Mouse (Mus musculus) CH12.LX (cell line): ENCODE measurements around the gene Hk2. TPM values are rescaled to one million over a fixed set of nuclear protein-coding genes. Genes with fewer than 3 reads are reported as not detected.
A peak's percentile ranks its signal among the peaks of the same experiment; 100 is the strongest.

Experiments
- DNase-seq: peaks from one replicate; pipeline ENCODE4 v3.0.0-alpha.2; 2013; ENCODE audit errors: extremely low read depth
- H3K27ac ChIP-seq: 2 replicates; pipeline ENCODE4 v1.5.1; 2012; ENCODE audit warnings: low read depth, mild to moderate bottlenecking, control low read depth, moderate library complexity; ENCODE audit not compliant: insufficient read depth
- H3K27me3 ChIP-seq: replicated peaks from 2 replicates; pipeline ENCODE3; 2012; ENCODE audit warnings: inconsistent platforms
- H3K36me3 ChIP-seq, 2 experiments: replicated peaks in 1 of 2; 2 replicates each; pipeline versions ENCODE3 to v1.6.1; 2012; ENCODE audit warnings: inconsistent platforms in 1 of 2, low read length in 1 of 2, mild to moderate bottlenecking in 1 of 2, mixed read lengths in 1 of 2, moderate library complexity in 1 of 2; ENCODE audit not compliant: control insufficient read depth in 1 of 2, insufficient read depth in 1 of 2
- H3K4me1 ChIP-seq, 2 experiments: 2 replicates each; pipeline ENCODE4 v1.6.1; 2012; ENCODE audit warnings: inconsistent platforms in 1 of 2, moderate library complexity in 1 of 2; ENCODE audit not compliant: insufficient read depth in 2 of 2, control insufficient read depth in 1 of 2
- H3K4me2 ChIP-seq: 2 replicates; pipeline ENCODE4 v1.6.1; 2012; ENCODE audit warnings: low read depth, mild to moderate bottlenecking, control low read depth; ENCODE audit not compliant: poor library complexity, insufficient read depth, severe bottlenecking
- H3K4me3 ChIP-seq, 3 experiments: fragments of 150-350 bp in 1 of 3; sonication (generic) in 1 of 3; replicated peaks in 1 of 3; 2 replicates each; pipeline versions ENCODE3 to v1.5.1; 2011 to 2012; ENCODE audit warnings: low read depth in 2 of 3, low read length in 2 of 3, mild to moderate bottlenecking in 2 of 3, moderate library complexity in 2 of 3, control low read depth in 1 of 3, improper control_type of control experiment in 1 of 3, inconsistent platforms in 1 of 3, mixed read lengths in 1 of 3; ENCODE audit not compliant: poor library complexity in 1 of 3
- H3K79me2 ChIP-seq: replicated peaks from 2 replicates; pipeline ENCODE4 v1.6.1; 2012; ENCODE audit warnings: mild to moderate bottlenecking, moderate library complexity; ENCODE audit not compliant: control insufficient read depth, poor library complexity, insufficient read depth, severe bottlenecking; ENCODE audit errors: extremely low read depth
- H3K9ac ChIP-seq: 2 replicates; pipeline ENCODE4 v1.6.1; 2012; ENCODE audit warnings: low read depth, mild to moderate bottlenecking, control low read depth, moderate library complexity; ENCODE audit not compliant: insufficient read depth
- H3K9me3 ChIP-seq: replicated peaks from 2 replicates; pipeline ENCODE3; 2012; ENCODE audit warnings: low read length, inconsistent platforms, mixed read lengths
- BHLHE40 ChIP-seq: IDR thresholded peaks from 2 replicates; pipeline ENCODE4 v1.6.1; 2011; ENCODE audit warnings: mild to moderate bottlenecking, low read depth, low read length, improper control_type of control experiment
- CHD1 ChIP-seq: IDR thresholded peaks from 2 replicates; pipeline ENCODE4 v1.6.1; 2012; ENCODE audit warnings: low read depth, low read length, improper control_type of control experiment, inconsistent platforms
- CHD2 ChIP-seq: IDR thresholded peaks from 2 replicates; pipeline ENCODE4 v1.6.1; 2011; ENCODE audit warnings: low read length, improper control_type of control experiment
- CTCF ChIP-seq, 2 experiments: IDR thresholded peaks in 1 of 2; conservative IDR thresholded peaks in 1 of 2; 2 replicates each; pipeline ENCODE4 v1.5.1; 2011 to 2012; ENCODE audit warnings: low read depth in 2 of 2, low read length in 2 of 2, improper control_type of control experiment in 1 of 2, inconsistent platforms in 1 of 2, mild to moderate bottlenecking in 1 of 2, moderate library complexity in 1 of 2
- E2F4 ChIP-seq: IDR thresholded peaks from 2 replicates; pipeline ENCODE4 v1.6.1; 2011; ENCODE audit warnings: low read depth, low read length, improper control_type of control experiment; ENCODE audit not compliant: insufficient replicate concordance
- ELF1 ChIP-seq: IDR thresholded peaks from 2 replicates; pipeline ENCODE4 v1.6.1; 2014; ENCODE audit warnings: low read depth, mild to moderate bottlenecking, inconsistent platforms, low read length, improper control_type of control experiment
- EP300 ChIP-seq: IDR thresholded peaks from 2 replicates; pipeline ENCODE4 v1.6.1; 2011; ENCODE audit warnings: low read length, improper control_type of control experiment
- ETS1 ChIP-seq: conservative IDR thresholded peaks from 2 replicates; pipeline ENCODE4 v1.6.1; 2012; ENCODE audit warnings: low read depth, mild to moderate bottlenecking, inconsistent platforms, low read length, improper control_type of control experiment, moderate library complexity
- GABPA ChIP-seq: IDR thresholded peaks from 2 replicates; pipeline ENCODE4 v1.6.1; 2012; ENCODE audit warnings: low read depth, low read length, improper control_type of control experiment, inconsistent platforms; ENCODE audit not compliant: insufficient replicate concordance
- HCFC1 ChIP-seq: IDR thresholded peaks from 2 replicates; pipeline ENCODE4 v1.6.1; 2012; ENCODE audit warnings: low read depth, mild to moderate bottlenecking, inconsistent platforms, low read length, improper control_type of control experiment
- IRF4 ChIP-seq: IDR thresholded peaks from 2 replicates; pipeline ENCODE4 v1.6.1; 2014; ENCODE audit warnings: low read depth, mild to moderate bottlenecking, inconsistent platforms, low read length, improper control_type of control experiment
- JUN ChIP-seq: IDR thresholded peaks from 2 replicates; pipeline ENCODE4 v1.6.1; 2011; ENCODE audit warnings: low read depth, mild to moderate bottlenecking, low read length, improper control_type of control experiment, moderate library complexity; ENCODE audit not compliant: insufficient read depth
- JUND ChIP-seq: conservative IDR thresholded peaks from 2 replicates; pipeline ENCODE4 v1.6.1; 2011; ENCODE audit warnings: low read depth, low read length, improper control_type of control experiment
- KAT2A ChIP-seq: IDR thresholded peaks from 2 replicates; pipeline ENCODE4 v1.6.1; 2012; ENCODE audit warnings: low read length, improper control_type of control experiment, inconsistent platforms; ENCODE audit not compliant: insufficient replicate concordance
- MAFK ChIP-seq: IDR thresholded peaks from 2 replicates; pipeline ENCODE4 v1.6.1; 2011; ENCODE audit warnings: low read length, improper control_type of control experiment; ENCODE audit not compliant: insufficient replicate concordance
- MAX ChIP-seq: IDR thresholded peaks from 2 replicates; pipeline ENCODE4 v1.6.1; 2011; ENCODE audit warnings: low read length, improper control_type of control experiment
- MAZ ChIP-seq: IDR thresholded peaks from 2 replicates; pipeline ENCODE4 v1.6.1; 2012; ENCODE audit warnings: low read depth, mild to moderate bottlenecking, inconsistent platforms, low read length, improper control_type of control experiment, moderate library complexity
- MEF2A ChIP-seq: IDR thresholded peaks from 2 replicates; pipeline ENCODE4 v1.6.1; 2014; ENCODE audit warnings: low read depth, mild to moderate bottlenecking, inconsistent platforms, low read length, improper control_type of control experiment, borderline replicate concordance
- MXI1 ChIP-seq: IDR thresholded peaks from 2 replicates; pipeline ENCODE4 v1.6.1; 2011; ENCODE audit warnings: mild to moderate bottlenecking, low read depth, low read length, improper control_type of control experiment
- MYC ChIP-seq: IDR thresholded peaks from 2 replicates; pipeline ENCODE4 v1.6.1; 2011; ENCODE audit warnings: low read depth, mild to moderate bottlenecking, improper control_type of control experiment, low read length
- NELFE ChIP-seq: IDR thresholded peaks from 2 replicates; pipeline ENCODE4 v1.6.1; 2011; ENCODE audit warnings: low read depth, low read length, improper control_type of control experiment
- NRF1 ChIP-seq: IDR thresholded peaks from 2 replicates; pipeline ENCODE4 v1.6.1; 2014; ENCODE audit warnings: low read depth, mild to moderate bottlenecking, inconsistent platforms, low read length, improper control_type of control experiment, moderate library complexity
- PAX5 ChIP-seq: IDR thresholded peaks from 2 replicates; pipeline ENCODE4 v1.6.1; 2012; ENCODE audit warnings: low read length, inconsistent platforms, mixed read lengths
- POLR2A ChIP-seq: IDR thresholded peaks from 2 replicates; pipeline ENCODE4 v1.6.1; 2011; ENCODE audit warnings: low read depth, mild to moderate bottlenecking, improper control_type of control experiment, low read length
- POLR2AphosphoS2 ChIP-seq: IDR thresholded peaks from 2 replicates; pipeline ENCODE4 v1.6.1; 2011; ENCODE audit warnings: low read depth, low read length, improper control_type of control experiment
- RAD21 ChIP-seq: IDR thresholded peaks from 2 replicates; pipeline ENCODE4 v1.6.1; 2011; ENCODE audit warnings: low read depth, mild to moderate bottlenecking, low read length, improper control_type of control experiment, moderate library complexity
- RCOR1 ChIP-seq: conservative IDR thresholded peaks from 2 replicates; pipeline ENCODE4 v1.6.1; 2012; ENCODE audit warnings: low read depth, mild to moderate bottlenecking, inconsistent platforms, low read length, improper control_type of control experiment
- SIN3A ChIP-seq: IDR thresholded peaks from 2 replicates; pipeline ENCODE4 v1.6.1; 2012; ENCODE audit warnings: low read length, improper control_type of control experiment, inconsistent platforms
- SMC3 ChIP-seq: IDR thresholded peaks from 2 replicates; pipeline ENCODE4 v1.6.1; 2011; ENCODE audit warnings: low read depth, low read length, improper control_type of control experiment
- TBP ChIP-seq: conservative IDR thresholded peaks from 2 replicates; pipeline ENCODE4 v1.6.1; 2011; ENCODE audit warnings: low read depth, low read length, improper control_type of control experiment
- TCF12 ChIP-seq: IDR thresholded peaks from 2 replicates; pipeline ENCODE4 v1.6.1; 2014; ENCODE audit warnings: low read depth, mild to moderate bottlenecking, inconsistent platforms, low read length, improper control_type of control experiment
- UBTF ChIP-seq: IDR thresholded peaks from 2 replicates; pipeline ENCODE4 v1.6.1; 2012; ENCODE audit warnings: low read depth, mild to moderate bottlenecking, inconsistent platforms, low read length, improper control_type of control experiment, moderate library complexity
- USF1 ChIP-seq: IDR thresholded peaks from 2 replicates; pipeline ENCODE4 v1.6.1; 2014; ENCODE audit warnings: low read depth, mild to moderate bottlenecking, inconsistent platforms, low read length, improper control_type of control experiment
- USF2 ChIP-seq: conservative IDR thresholded peaks from 2 replicates; pipeline ENCODE4 v1.6.1; 2011; ENCODE audit warnings: low read depth, low read length, improper control_type of control experiment
- ZC3H11A ChIP-seq: IDR thresholded peaks from 2 replicates; pipeline ENCODE4 v1.6.1; 2012; ENCODE audit warnings: low read depth, mild to moderate bottlenecking, inconsistent platforms, low read length, improper control_type of control experiment
- ZKSCAN1 ChIP-seq: IDR thresholded peaks from 2 replicates; pipeline ENCODE4 v1.6.1; 2012; ENCODE audit warnings: low read depth, inconsistent platforms, low read length, improper control_type of control experiment, borderline replicate concordance
- ZMIZ1 ChIP-seq: IDR thresholded peaks from 2 replicates; pipeline ENCODE4 v1.6.1; 2012; ENCODE audit warnings: low read depth, mild to moderate bottlenecking, inconsistent platforms, low read length, improper control_type of control experiment
- ZNF384 ChIP-seq: IDR thresholded peaks from 2 replicates; pipeline ENCODE4 v1.6.1; 2012; ENCODE audit warnings: low read depth, low read length, improper control_type of control experiment, inconsistent platforms
- dilution Hi-C: fragments of 300-500 bp; cut with MboI; formaldehyde crosslinking; loops from 2 replicates; pipeline ENCODE4 v1.14.3; 2020; ENCODE audit warnings: low sequenced_read_pairs; ENCODE audit not compliant: extremely low pct_unique_long_range_greater_than_20kb, extremely low pct_ligation_motif_present
- in situ Hi-C: fragments of 300-500 bp; cut with MboI; formaldehyde crosslinking; loops from 3 replicates; pipeline ENCODE4 v1.14.3; 2019; ENCODE audit warnings: low sequenced_read_pairs, low pct_ligation_motif_present, low pct_unique_long_range_greater_than_20kb, mixed read lengths
- polyA plus RNA-seq: library from polyadenylated mRNA; unstranded; fragments of >175 nt; gene quantifications from 2 replicates; pipeline ENCODE4 v1.2.1, GENCODE M21; 2012; ENCODE audit warnings: low read depth; ENCODE audit not compliant: insufficient read length
- total RNA-seq, 2 experiments: library from RNA; depleted of rRNA; stranded (reverse); fragments of 300-350 nt in 1 of 2; fragments of >200 nt in 1 of 2; gene quantifications; 2 replicates each; pipeline ENCODE4 v1.2.3; 2012 to 2014

The Hk2 gene
- total and polyA plus RNA-seq, 3 experiments: 64.2 to 149 (median 75.3) TPM

DNA sequence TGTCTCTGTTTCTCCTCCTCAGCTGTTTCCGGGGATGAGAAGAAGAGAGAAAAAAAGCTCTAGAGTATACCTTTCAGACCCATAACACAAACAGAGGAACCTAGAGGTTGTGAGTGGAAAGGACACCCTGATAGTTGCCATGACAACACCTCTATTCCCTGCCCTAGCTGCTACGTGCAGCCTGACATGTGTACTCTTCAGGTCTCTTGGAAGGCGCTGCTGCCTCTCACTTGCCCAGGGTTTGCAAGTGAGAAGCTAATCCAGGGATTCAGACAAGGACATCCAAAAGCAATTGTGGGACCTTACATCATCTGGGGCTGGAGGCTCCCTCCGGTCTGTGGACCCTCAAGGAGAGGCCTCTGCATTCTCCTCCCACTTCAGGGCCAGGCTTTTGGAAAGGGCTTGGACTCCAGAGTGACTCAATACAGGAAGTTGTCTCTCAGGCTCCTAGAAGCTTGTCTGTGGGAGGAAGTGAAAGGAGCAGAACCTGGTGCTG lies 47.6 kb upstream of the Hk2 start:
- no peaks in the 10 kb centered on the region for H3K36me3 ChIP-seq
- DNase-seq: peak; percentile 48
- no peaks in the 10 kb centered on the region for H3K27me3 ChIP-seq
- no peaks in the 10 kb centered on the region for H3K79me2 ChIP-seq
- dilution Hi-C loops: no loop called here
- H3K4me2 ChIP-seq: no peak overlapping the region
- H3K4me1 ChIP-seq: peaks cover 3 to 21% of the 10 kb centered on the region in 2 experiments
- H3K27ac ChIP-seq: no peak overlapping the region
- H3K4me3 ChIP-seq: peak overlapping the region in 1 of 3 experiments; percentile 15
- in situ Hi-C loops: no loop called here
- H3K9ac ChIP-seq: 0 out of 2 replicates have a peak overlapping the region, but pooled peaks have one; percentile 7
- TF ChIP-seq USF2 (no peak), POLR2A (no peak), UBTF (no peak), POLR2AphosphoS2 (no peak), PAX5 (no peak), ZNF384 (no peak), JUN (no peak), SMC3 (no peak), HCFC1 (no peak), BHLHE40 (no peak), RCOR1 (no peak), ZKSCAN1 (no peak), MEF2A (no peak), CHD2 (no peak), ZC3H11A (no peak), NRF1 (no peak), NELFE (no peak), IRF4 (peak; percentile 45; the same call in 1 of the 2 replicates), KAT2A (no peak), USF1 (no peak), ETS1 (0 out of 2 replicates have a peak, but pooled peaks have one; percentile 10), MAFK (no peak), SIN3A (no peak), JUND (no peak), MYC (no peak), CHD1 (no peak), CTCF (conservative IDR thresholded peaks at IDR 0.05 in 1 of 2, IDR thresholded peaks at IDR 0.05 in 1 of 2; ENCODE audit: low read depth in 2 of 2, low read length in 2 of 2) (no peak), RAD21 (no peak), E2F4 (no peak), TCF12 (0 out of 2 replicates have a peak, but pooled peaks have one; percentile 16), EP300 (0 out of 2 replicates have a peak, but pooled peaks have one; percentile 33), MAZ (no peak), ELF1 (peak; percentile 65), GABPA (no peak), MAX (no peak), ZMIZ1 (no peak), MXI1 (no peak), TBP (no peak)
- H3K9me3 ChIP-seq: no peaks in the 10 kb centered on the region
